Mouse (Mus musculus) cerebellum, adult 2 months (tissue): Measurements from ENCODE around the gene Plcg1.

ENCODE experiments used
- CTCF ChIP-seq: fragments of 200-500 bp; IDR thresholded peaks from 2 replicates; pipeline ENCODE4 v1.5.1; 2011; ENCODE audit warnings: low read depth, mild to moderate bottlenecking, control low read depth, low read length, moderate library complexity, borderline replicate concordance; ENCODE audit not compliant: insufficient read depth
- POLR2A ChIP-seq: fragments of 200-500 bp; IDR thresholded peaks from 2 replicates; pipeline ENCODE4 v1.6.1; 2011; ENCODE audit warnings: low read length, control low read depth, borderline replicate concordance; ENCODE audit not compliant: insufficient read depth

DNA sequence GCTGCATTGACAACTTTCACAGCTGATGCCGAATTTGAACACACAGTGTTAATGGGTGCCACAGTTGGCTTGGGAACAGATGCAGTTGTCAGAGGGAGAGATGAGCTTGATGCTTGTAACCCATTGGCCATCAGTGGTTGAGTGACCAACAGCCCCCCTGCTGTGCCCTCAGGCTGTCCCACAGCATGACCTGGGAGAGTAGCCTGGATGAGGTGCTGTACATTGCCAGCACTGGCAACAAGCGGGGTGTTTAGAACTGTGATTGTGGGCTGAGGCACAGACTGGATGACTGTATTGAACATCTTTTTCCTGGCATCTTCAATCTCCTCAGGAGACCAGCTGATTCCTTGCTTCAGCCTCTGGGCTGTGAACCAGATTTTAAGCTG is 49.7 kb downstream of the Plcg1 start:
- TF ChIP-seq CTCF (no peak), POLR2A (no peak)
